Mouse (Mus musculus) cortical plate, adult 2 months (tissue): ENCODE data around the gene Dnajb6.

Experiments used
- CTCF ChIP-seq: fragments of 200-500 bp; IDR thresholded peaks from 2 replicates; pipeline ENCODE4 v1.5.1; 2011; ENCODE audit warnings: mild to moderate bottlenecking, control low read depth, low read length; ENCODE audit not compliant: insufficient read depth; ENCODE audit errors: extremely low read depth
- POLR2A ChIP-seq: fragments of 200-500 bp; IDR thresholded peaks from 2 replicates; pipeline ENCODE4 v1.6.1; 2011; ENCODE audit warnings: mild to moderate bottlenecking, low read length, control low read depth; ENCODE audit not compliant: insufficient read depth; ENCODE audit errors: extremely low read depth

DNA sequence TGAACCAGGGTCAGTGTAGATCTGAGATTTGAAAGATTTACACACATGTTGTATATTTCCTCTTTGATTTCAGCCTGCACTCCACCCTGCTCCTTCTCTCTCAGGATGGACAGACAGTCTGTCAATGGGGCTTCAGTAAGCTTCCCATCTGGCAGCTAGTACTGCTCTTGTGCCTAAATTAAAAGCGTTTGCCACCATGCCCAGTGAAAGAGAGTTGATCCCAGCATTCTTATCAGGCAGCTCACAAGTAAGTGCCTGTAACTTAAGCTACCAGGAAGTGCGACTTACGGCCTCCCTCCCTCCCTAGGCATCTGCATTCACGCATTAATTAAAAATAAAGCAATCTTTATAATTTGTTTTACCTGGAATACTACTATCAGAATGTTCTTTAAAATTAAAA is 5.6 kb downstream of the Dnajb6 start:
- TF ChIP-seq CTCF (no peak), POLR2A (no peak)
